Comparison of ENCODE assay signal across 8 mouse cellular contexts in the genomic region with DNA sequence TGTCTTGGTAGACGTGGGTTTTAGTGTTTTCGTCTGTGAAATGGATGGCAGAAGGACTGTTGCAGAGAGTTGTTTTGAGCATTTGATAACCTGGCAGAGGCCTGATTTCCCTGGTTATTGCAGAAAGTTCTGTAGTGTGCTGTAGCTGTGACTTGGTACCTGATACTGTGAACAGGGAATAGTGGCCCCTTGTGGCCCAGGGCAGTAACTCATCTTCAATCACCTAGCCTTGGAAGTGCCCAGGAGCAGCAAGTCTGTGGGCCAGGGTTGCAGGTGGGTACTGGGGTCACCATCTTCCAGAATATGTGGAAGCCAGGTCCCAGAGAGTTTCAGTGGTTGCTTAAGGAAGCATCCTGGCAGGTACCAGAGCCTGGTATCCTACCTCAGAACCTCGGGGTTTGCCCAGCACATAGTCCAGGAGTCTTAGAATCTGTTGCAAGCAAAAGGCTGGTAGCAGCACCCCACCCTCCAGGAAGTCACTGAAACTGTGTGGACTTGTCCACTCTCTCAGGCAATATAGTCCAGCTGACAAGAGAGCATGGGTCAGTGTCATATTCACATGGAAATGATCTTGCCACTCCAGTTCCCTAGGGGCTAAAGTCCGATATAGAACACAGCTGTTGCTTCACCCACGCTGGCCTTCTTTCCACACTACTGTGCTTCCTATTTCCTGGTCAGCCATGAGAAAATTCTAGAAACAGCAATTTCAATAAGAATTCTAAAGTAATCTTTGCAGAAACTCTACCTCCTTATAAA.
DNase-seq lines count a peak whose midpoint lies in the region; ATAC-seq and TF ChIP-seq lines count a peak whose summit lies in the region.

No protein-coding gene starts in this region.

- no peaks in the 10 kb centered on the region for H3K27me3 ChIP-seq in E14TG2a.4 (ENCODE audit: insufficient read depth, low read length)
- no peaks in the 10 kb centered on the region for H3K27me3 ChIP-seq in lung, embryonic 14.5 days (ENCODE audit: insufficient read depth, low read length)

- WGBS in lung, embryonic 14.5 days, result 64% methylated on average over 5 of the region's 5 CpGs

- H3K4me1 ChIP-seq in E14TG2a.4 (replicated peaks; ENCODE audit: low read depth, low read length), result no peaks in the 10 kb centered on the region
- no peaks in the 10 kb centered on the region for H3K4me1 ChIP-seq in lung, embryonic 14.5 days (ENCODE audit: insufficient read depth)

- H3K36me3 ChIP-seq in E14TG2a.4 (ENCODE audit: insufficient read depth, low read length), result no peaks in the 10 kb centered on the region
- H3K36me3 ChIP-seq in lung, embryonic 14.5 days (ENCODE audit: insufficient read depth), result no peaks in the 10 kb centered on the region

- no peak overlapping the region for H3K4me3 ChIP-seq in E14TG2a.4 (replicated peaks; ENCODE audit: low read length)
- no peak overlapping the region for H3K4me3 ChIP-seq in lung, embryonic 14.5 days (ENCODE audit: low read depth, low read length)

- TF ChIP-seq CTCF in E14TG2a.4 (conservative IDR thresholded peaks at IDR 0.05; ENCODE audit: low read length), result peak; percentile 55
- TF ChIP-seq CTCF in lung, embryonic 14.5 days (IDR thresholded peaks at IDR 0.05; ENCODE audit: low read depth), result peak; percentile 63

- peak; percentile 76 for ATAC-seq in frontal cortex, adult (ENCODE audit: low TSS enrichment)
- no peak for ATAC-seq in lung, embryonic 14.5 days (ENCODE audit: insufficient read depth)

- no peak overlapping the region for H3K9ac ChIP-seq in lung, embryonic 14.5 days

- no peak overlapping the region for H3K4me2 ChIP-seq in lung, embryonic 14.5 days

- H3K9me3 ChIP-seq in E14TG2a.4 (ENCODE audit: low read length), result no peaks in the 10 kb centered on the region
- no peaks in the 10 kb centered on the region for H3K9me3 ChIP-seq in lung, embryonic 14.5 days (ENCODE audit: low read depth, low read length)

- DNase-seq in frontal cortex, postnatal 25 days (ENCODE audit: low spot score in 2 of 2), result no peak
- DNase-seq in embryo, embryonic 10 days (ENCODE audit: low spot score), result peak; percentile 61
- DNase-seq in kidney, adult 18-20 months, result peak; percentile 60
- DNase-seq in lung, embryonic 14.5 days, result peak; percentile 39
- DNase-seq in thymus, postnatal 14 days, result peak; percentile 27
- DNase-seq in urinary bladder, postnatal 36 days (ENCODE audit: low spot score in 2 of 2), result no peak

- no peak overlapping the region for H3K27ac ChIP-seq in lung, embryonic 14.5 days (ENCODE audit: low read depth)

Comparison
In these comparisons a context has a peak if more than half of its experiments do, and no peak if none do; other contexts are left out.
1. DNase-seq: peak in embryo, embryonic 10 days (single experiment), kidney, adult 18-20 months (single experiment), lung, embryonic 14.5 days (single experiment) and thymus, postnatal 14 days (single experiment); none in frontal cortex, postnatal 25 days (0 of 2) and urinary bladder, postnatal 36 days (0 of 2).